Mouse (Mus musculus): ENCODE measurements around the gene Srp72. TPM values are rescaled to one million over a fixed set of nuclear protein-coding genes. Genes with fewer than 3 reads are reported as not detected.
A peak's percentile ranks its signal among the peaks of the same experiment; 100 is the strongest.

The Srp72 gene
- polyA plus RNA-seq (2012; rRNA removed) = 30.4 and 36.2 TPM in 2 replicates

DNA sequence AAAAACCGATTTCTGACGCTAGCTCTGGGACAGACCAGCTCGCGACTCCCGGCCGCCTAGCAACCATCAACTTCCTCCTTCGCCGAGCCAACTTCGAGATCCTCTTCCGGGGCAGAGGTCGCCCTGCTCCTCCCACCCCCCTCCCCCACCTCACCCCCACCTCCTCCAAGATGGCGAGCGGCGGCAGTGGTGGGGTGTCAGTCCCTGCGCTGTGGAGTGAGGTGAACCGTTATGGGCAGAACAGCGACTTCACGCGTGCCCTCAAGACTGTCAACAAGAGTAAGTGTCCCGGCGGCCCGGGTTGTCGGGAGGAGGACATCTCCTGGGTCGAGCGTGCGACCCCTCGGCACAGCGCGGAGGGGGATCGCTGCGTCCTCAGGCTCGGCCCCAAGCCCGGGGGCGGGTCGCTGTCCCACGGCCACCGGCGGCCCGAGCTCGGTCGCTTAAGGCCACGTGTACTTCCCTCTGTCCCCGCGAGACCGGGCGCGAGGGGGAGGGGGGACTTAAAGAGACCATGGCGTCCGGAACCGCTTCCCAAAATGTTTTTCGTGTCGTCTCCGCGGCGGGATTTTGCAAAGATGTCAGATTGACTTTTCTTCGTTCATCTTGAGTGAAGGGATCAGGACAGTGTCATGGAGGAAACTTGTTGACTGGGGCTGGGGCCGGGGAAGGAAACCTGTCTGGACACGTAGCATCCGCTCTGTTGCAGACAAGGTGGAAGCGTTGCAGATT is at the start of gene Srp72:
TSS of gene Srp72 (plus strand) at position 130 of the 732 bp plus-strand sequence.
- peak; percentile 82 for DNase-seq
- H3K36me3 ChIP-seq (ENCODE audit: control insufficient read depth, insufficient read depth, low read length) = peaks cover 10% of the 10 kb centered on the region
- TF ChIP-seq POLR2A (IDR thresholded peaks at IDR 0.05; ENCODE audit: control insufficient read depth, extremely low read depth, insufficient read depth, low read length, poor library complexity) = 0 out of 2 replicates have a peak, but pooled peaks have one; percentile 41
- peak; percentile 37; the same call in 1 of the 2 replicates for TF ChIP-seq CTCF (IDR thresholded peaks at IDR 0.05; ENCODE audit: borderline replicate concordance, control insufficient read depth, extremely low read depth, insufficient read depth, low read length, poor library complexity)
- H3K4me3 ChIP-seq (ENCODE audit: control insufficient read depth, insufficient read depth, low read length) = peak within 1 kb of the TSS; percentile 85
- WGBS = under 1% methylated on average over 60 of the region's 60 CpGs
- H3K4me1 ChIP-seq (replicated peaks; ENCODE audit: control insufficient read depth, insufficient read depth, low read length) = peaks cover 2% of the 10 kb centered on the region; the same call in 1 of the 2 replicates
- peak within 1 kb of the TSS; percentile 39; the same call in 1 of the 2 replicates for H3K27ac ChIP-seq (ENCODE audit: control insufficient read depth, insufficient read depth, low read length)
- no peaks in the 10 kb centered on the region for H3K27me3 ChIP-seq (ENCODE audit: control insufficient read depth, insufficient read depth, low read length)

DNA sequence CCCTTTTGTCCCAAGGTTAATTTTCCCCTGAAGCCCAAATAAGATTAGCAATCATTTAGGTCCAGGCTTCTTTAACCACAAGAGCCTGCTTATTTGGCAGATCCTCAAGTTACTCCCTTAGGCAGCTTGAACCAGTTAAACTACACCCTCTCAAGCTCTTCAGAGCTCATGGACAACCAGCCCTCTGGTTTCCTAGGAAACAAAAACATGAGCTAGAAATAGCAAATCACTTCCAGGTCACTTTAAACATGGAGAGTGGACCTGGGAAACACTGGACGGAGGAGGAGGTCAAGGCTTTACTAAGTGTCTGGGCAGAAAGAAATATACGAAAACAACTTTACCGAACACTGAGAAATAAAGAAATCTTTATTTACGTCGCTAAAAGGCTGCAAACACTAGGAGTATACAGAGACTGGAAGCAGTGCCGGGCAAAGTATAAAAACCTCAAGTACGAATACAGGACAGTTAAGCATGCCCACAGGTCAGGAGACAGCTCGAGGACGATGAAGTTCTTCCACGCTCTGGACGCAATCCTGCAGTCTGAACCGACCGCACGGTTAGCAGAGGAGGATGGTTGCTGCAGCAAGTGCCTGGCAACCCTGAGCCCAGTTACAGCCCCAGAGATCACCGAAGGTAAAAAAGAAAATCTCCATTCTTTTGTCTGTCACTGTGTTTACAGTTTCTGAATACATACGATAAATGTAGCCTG is 46.2 kb upstream of the Srp72 start:
- no peak for DNase-seq
- H3K4me3 ChIP-seq (ENCODE audit: control insufficient read depth, insufficient read depth, low read length) = no peak overlapping the region
- H3K36me3 ChIP-seq (ENCODE audit: control insufficient read depth, insufficient read depth, low read length) = peaks cover 11% of the 10 kb centered on the region
- H3K4me1 ChIP-seq (replicated peaks; ENCODE audit: control insufficient read depth, insufficient read depth, low read length) = no peaks in the 10 kb centered on the region
- TF ChIP-seq CTCF (IDR thresholded peaks at IDR 0.05; ENCODE audit: borderline replicate concordance, control insufficient read depth, extremely low read depth, insufficient read depth, low read length, poor library complexity) (no peak), POLR2A (IDR thresholded peaks at IDR 0.05; ENCODE audit: control insufficient read depth, extremely low read depth, insufficient read depth, low read length, poor library complexity) (no peak)
- H3K27ac ChIP-seq (ENCODE audit: control insufficient read depth, insufficient read depth, low read length) = no peak overlapping the region
- H3K27me3 ChIP-seq (ENCODE audit: control insufficient read depth, insufficient read depth, low read length) = no peaks in the 10 kb centered on the region
- WGBS = 95% methylated on average over 16 of the region's 16 CpGs

DNA sequence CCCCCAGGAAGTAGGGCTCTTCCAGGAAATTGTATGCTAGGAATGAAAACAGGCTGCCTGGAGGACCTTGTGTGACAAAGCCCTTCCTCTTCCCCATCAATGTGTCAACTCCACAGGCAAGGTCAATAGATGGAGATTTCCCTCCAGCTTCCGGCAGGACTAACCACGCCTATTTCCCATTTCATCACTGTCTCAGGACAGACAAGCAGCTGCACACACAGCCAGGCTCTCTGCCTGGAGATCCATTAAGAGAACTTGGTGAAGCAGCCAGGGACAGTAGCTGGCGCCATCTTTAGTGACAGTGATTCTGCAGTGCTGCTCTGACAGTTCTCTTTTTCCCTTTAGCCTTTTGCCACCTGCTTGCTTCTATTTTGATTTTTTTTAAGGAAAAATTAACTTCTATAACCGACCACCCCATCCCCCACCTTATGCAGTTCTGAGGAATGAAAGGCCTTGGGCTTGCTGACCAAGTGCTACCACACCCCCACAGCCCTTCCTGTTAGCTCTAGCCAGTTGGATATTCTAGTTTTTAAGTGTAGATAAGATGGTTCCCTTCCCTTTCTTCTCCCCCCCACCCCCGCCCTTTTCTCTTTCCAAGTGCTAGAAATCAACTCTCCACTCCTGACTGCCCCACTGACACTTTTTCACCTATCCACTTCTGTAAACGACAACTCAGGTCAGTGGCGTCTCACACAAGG is 45.2 kb upstream of the Srp72 start:
- H3K27me3 ChIP-seq (ENCODE audit: control insufficient read depth, insufficient read depth, low read length) = no peaks in the 10 kb centered on the region
- no peak overlapping the region for H3K27ac ChIP-seq (ENCODE audit: control insufficient read depth, insufficient read depth, low read length)
- DNase-seq = no peak
- no peaks in the 10 kb centered on the region for H3K4me1 ChIP-seq (replicated peaks; ENCODE audit: control insufficient read depth, insufficient read depth, low read length)
- H3K36me3 ChIP-seq (ENCODE audit: control insufficient read depth, insufficient read depth, low read length) = peaks cover 11% of the 10 kb centered on the region
- H3K4me3 ChIP-seq (ENCODE audit: control insufficient read depth, insufficient read depth, low read length) = no peak overlapping the region
- TF ChIP-seq POLR2A (IDR thresholded peaks at IDR 0.05; ENCODE audit: control insufficient read depth, extremely low read depth, insufficient read depth, low read length, poor library complexity) = no peak
- no peak for TF ChIP-seq CTCF (IDR thresholded peaks at IDR 0.05; ENCODE audit: borderline replicate concordance, control insufficient read depth, extremely low read depth, insufficient read depth, low read length, poor library complexity)
- 92% methylated on average over 7 of the region's 7 CpGs for WGBS

DNA sequence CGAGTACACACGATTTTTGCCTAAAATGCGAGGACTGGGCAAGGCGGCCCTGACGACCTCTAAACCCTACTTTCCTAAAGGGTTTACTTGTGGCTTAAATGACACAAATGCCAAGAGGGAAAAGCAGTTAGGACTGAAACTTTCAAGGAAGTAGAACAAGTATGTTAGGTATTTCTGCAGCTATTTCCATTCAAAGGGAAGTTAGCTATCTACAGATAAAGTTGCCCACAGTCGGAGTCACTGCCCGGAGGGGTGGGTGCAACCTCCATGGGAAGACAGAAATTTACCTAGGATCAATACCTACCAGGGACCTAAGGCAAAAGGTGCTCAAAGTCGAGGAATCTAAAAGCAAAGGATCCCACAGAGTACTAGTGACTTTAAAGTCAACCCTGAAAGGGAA is 34.8 kb upstream of the Srp72 start:
- no peak for TF ChIP-seq CTCF (IDR thresholded peaks at IDR 0.05; ENCODE audit: borderline replicate concordance, control insufficient read depth, extremely low read depth, insufficient read depth, low read length, poor library complexity)
- no peak for TF ChIP-seq POLR2A (IDR thresholded peaks at IDR 0.05; ENCODE audit: control insufficient read depth, extremely low read depth, insufficient read depth, low read length, poor library complexity)

DNA sequence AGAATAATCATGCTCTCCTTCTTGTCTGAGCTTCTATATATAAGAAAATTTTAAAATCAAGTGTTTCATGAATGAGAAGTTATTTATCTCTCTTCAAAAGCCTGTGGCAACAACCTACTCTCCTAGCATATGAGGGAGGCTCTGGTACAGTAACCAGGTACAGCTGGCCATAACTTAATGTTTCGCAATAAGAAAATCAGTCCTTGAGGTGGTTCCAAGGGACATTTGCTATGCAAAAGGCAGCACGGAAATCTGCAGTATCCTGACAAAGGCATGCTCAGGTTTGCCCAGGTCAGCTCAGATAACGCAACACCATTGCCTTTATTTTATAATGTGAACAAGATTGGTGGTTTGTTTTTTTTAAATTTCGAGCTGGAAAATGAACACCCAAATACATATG is 32.5 kb upstream of the Srp72 start:
- no peak for TF ChIP-seq POLR2A (IDR thresholded peaks at IDR 0.05; ENCODE audit: control insufficient read depth, extremely low read depth, insufficient read depth, low read length, poor library complexity)
- no peak for TF ChIP-seq CTCF (IDR thresholded peaks at IDR 0.05; ENCODE audit: borderline replicate concordance, control insufficient read depth, extremely low read depth, insufficient read depth, low read length, poor library complexity)
- no peak for DNase-seq
- H3K4me3 ChIP-seq (ENCODE audit: control insufficient read depth, insufficient read depth, low read length) = no peak overlapping the region
- 0 out of 2 replicates have a peak, but pooled peaks cover 8% of the 10 kb centered on the region for H3K36me3 ChIP-seq (ENCODE audit: control insufficient read depth, insufficient read depth, low read length)
- H3K4me1 ChIP-seq (replicated peaks; ENCODE audit: control insufficient read depth, insufficient read depth, low read length) = no peaks in the 10 kb centered on the region
- WGBS = 95% methylated on average over 4 of the region's 4 CpGs
- H3K27ac ChIP-seq (ENCODE audit: control insufficient read depth, insufficient read depth, low read length) = no peak overlapping the region
- H3K27me3 ChIP-seq (ENCODE audit: control insufficient read depth, insufficient read depth, low read length) = no peaks in the 10 kb centered on the region

More for the DNA sequence above, 34.8 kb upstream of the Srp72 start:
- 0 out of 2 replicates have a peak, but pooled peaks cover 8% of the 10 kb centered on the region for H3K36me3 ChIP-seq (ENCODE audit: control insufficient read depth, insufficient read depth, low read length)
- DNase-seq = no peak
- WGBS = 96% methylated on average over 8 of the region's 8 CpGs
- H3K27ac ChIP-seq (ENCODE audit: control insufficient read depth, insufficient read depth, low read length) = no peak overlapping the region
- no peaks in the 10 kb centered on the region for H3K4me1 ChIP-seq (replicated peaks; ENCODE audit: control insufficient read depth, insufficient read depth, low read length)
- H3K4me3 ChIP-seq (ENCODE audit: control insufficient read depth, insufficient read depth, low read length) = no peak overlapping the region
- H3K27me3 ChIP-seq (ENCODE audit: control insufficient read depth, insufficient read depth, low read length) = no peaks in the 10 kb centered on the region

DNA sequence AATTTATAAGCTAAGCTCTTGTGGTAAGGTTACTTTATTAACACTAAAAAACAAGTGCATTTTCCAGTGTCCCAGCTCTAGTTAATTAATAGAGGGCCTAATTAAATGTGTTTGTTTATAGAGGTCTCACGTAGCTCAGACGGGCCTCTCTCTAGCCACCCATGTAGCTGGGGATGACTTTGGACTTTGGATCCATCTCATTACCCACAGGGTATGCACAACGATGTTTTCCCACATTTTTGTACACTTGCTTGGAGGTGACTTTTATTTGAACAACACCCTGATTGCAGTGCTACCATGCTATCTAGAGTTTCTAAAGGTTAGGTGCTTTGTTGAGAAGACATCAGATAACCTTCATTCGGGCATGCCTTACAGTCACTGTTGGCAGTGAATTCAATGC is 32.0 kb upstream of the Srp72 start:
- Histone ChIP-seq H3K4me3 (ENCODE audit: control insufficient read depth, insufficient read depth, low read length) (no peak overlapping the region), H3K36me3 (ENCODE audit: control insufficient read depth, insufficient read depth, low read length) (0 out of 2 replicates have a peak, but pooled peaks cover 8% of the 10 kb centered on the region), H3K27ac (ENCODE audit: control insufficient read depth, insufficient read depth, low read length) (no peak overlapping the region), H3K4me1 (replicated peaks; ENCODE audit: control insufficient read depth, insufficient read depth, low read length) (no peaks in the 10 kb centered on the region), H3K27me3 (ENCODE audit: control insufficient read depth, insufficient read depth, low read length) (no peaks in the 10 kb centered on the region)
- TF ChIP-seq POLR2A (IDR thresholded peaks at IDR 0.05; ENCODE audit: control insufficient read depth, extremely low read depth, insufficient read depth, low read length, poor library complexity) (no peak), CTCF (IDR thresholded peaks at IDR 0.05; ENCODE audit: borderline replicate concordance, control insufficient read depth, extremely low read depth, insufficient read depth, low read length, poor library complexity) (no peak)
- 99% methylated on average over 4 of the region's 4 CpGs for WGBS
- no peak for DNase-seq
